Mouse (Mus musculus): ENCODE data around the gene Gm37419. TPM values are rescaled to one million over a fixed set of nuclear protein-coding genes. Genes with fewer than 3 reads are reported as not detected.

Gene Gm37419
- polyA plus RNA-seq, 1 experiment from 2014 or later: not detected

DNA sequence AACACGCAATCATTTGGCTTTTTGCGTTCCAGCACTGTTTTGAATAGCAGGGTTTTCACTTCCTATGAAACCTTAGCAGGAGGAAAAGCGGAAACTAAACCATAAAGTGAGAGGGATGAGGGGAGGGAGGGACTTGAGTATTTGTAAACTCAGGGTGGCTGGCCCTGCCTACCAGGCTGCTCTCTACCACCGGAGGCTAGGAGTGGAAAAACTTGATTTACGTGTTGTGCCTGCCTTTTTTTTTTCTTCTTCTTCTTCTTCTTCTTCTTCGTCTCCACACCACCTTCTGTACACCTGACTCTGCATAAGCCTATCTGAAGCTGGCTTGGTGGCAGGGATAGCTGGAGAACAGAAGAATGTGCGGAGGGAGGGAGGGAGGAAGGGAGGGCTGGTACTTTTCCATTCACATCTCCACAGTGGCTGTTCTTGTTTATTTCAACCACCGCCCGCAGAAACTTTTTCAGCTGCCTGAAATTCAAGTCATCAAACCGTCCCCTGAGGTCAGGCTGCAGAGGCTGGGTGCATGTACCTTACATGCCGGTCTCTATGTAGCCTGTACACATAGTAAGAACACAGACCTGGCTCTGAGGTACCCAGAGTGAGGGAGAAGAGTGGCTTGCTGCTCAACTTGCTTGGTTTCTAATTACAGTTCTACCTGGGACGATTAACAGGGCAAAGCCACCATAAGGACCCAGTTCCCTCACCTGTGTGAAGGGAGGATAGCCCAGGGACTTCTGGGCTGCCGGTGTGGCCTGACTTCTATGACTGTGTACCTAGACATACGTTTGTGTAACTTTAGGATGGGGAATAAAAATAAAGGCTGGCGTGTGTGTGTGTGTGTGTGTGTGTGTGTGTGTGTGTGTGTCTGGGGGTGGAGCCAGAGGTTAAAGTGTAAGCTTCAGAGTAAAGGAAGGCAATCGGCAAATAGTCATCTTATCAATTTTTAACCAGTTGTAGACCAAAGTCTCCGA is 5.4 kb downstream of the Gm37419 start:
- Histone ChIP-seq H3K9ac (replicated peaks; ENCODE audit: low read depth, low read length) (no peak overlapping the region), H3K9me3 (ENCODE audit: control insufficient read depth, low read depth, low read length) (no peaks in the 10 kb centered on the region), H3K27me3 (ENCODE audit: control insufficient read depth, insufficient read depth, low read length) (no peaks in the 10 kb centered on the region), H3K27ac (ENCODE audit: low read length) (peak overlapping the region; percentile 66; the same call in 1 of the 2 replicates), H3K4me3 (ENCODE audit: low read depth, low read length) (no peak overlapping the region), H3K4me1 (ENCODE audit: control insufficient read depth, insufficient read depth, low read length) (peaks cover 22% of the 10 kb centered on the region; the same call in 1 of the 2 replicates), H3K4me2 (replicated peaks; ENCODE audit: low read depth, low read length) (peak overlapping the region; percentile 28), H3K36me3 (ENCODE audit: control insufficient read depth, insufficient read depth, low read length) (no peaks in the 10 kb centered on the region)
- WGBS: 32% methylated on average over 17 of the region's 17 CpGs
- 0 out of 2 replicates have a peak, but pooled peaks have one; percentile 20 for ATAC-seq (ENCODE audit: insufficient number of reproducible peaks, insufficient read depth, low FRiP score, low read depth)

- Histone ChIP-seq H3K36me3 (ENCODE audit: control insufficient read depth, insufficient read depth, low read length) (no peaks in the 10 kb centered on the region), H3K9ac (replicated peaks; ENCODE audit: low read depth, low read length) (no peak overlapping the region), H3K4me2 (replicated peaks; ENCODE audit: low read depth, low read length) (no peak overlapping the region), H3K4me1 (ENCODE audit: control insufficient read depth, insufficient read depth, low read length) (peaks cover 14% of the 10 kb centered on the region; the same call in 1 of the 2 replicates), H3K27ac (ENCODE audit: low read length) (no peak overlapping the region), H3K9me3 (ENCODE audit: control insufficient read depth, low read depth, low read length) (no peaks in the 10 kb centered on the region), H3K27me3 (ENCODE audit: control insufficient read depth, insufficient read depth, low read length) (no peaks in the 10 kb centered on the region), H3K4me3 (ENCODE audit: low read depth, low read length) (no peak overlapping the region)
- 67% methylated on average over 7 of the region's 7 CpGs for WGBS
- ATAC-seq (ENCODE audit: insufficient number of reproducible peaks, insufficient read depth, low FRiP score, low read depth): no peak
These were observed 8.1 kb downstream of the Gm37419 start for GRCm38 (mm10) chr16:23996342-23996741.

DNA sequence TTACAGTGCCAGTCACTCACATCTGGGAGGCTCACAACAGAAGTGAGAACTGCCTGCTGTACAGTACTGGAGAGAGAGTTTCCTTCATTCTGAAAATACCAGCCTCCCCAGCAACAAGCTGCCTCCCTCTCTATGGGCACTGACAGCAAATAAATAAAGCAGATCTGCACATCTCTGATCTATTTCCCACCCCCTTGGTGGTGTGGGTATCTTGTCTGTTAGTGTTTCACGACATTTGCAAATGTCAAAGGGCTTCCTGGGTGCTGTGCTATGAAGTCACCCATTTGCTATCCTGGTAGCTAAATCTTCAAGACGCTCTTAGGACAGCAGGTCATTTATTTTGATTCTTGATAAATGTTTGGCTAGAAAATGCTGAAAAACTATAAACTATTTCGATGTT is 8.9 kb downstream of the Gm37419 start:
- no peak overlapping the region for H3K4me2 ChIP-seq (replicated peaks; ENCODE audit: low read depth, low read length)
- no peak overlapping the region for H3K9ac ChIP-seq (replicated peaks; ENCODE audit: low read depth, low read length)
- no peak for ATAC-seq (ENCODE audit: insufficient number of reproducible peaks, insufficient read depth, low FRiP score, low read depth)
- no peak overlapping the region for H3K4me3 ChIP-seq (ENCODE audit: low read depth, low read length)
- 57% methylated on average over 3 of the region's 3 CpGs for WGBS
- H3K27ac ChIP-seq (ENCODE audit: low read length): no peak overlapping the region
- H3K36me3 ChIP-seq (ENCODE audit: control insufficient read depth, insufficient read depth, low read length): no peaks in the 10 kb centered on the region
- H3K4me1 ChIP-seq (ENCODE audit: control insufficient read depth, insufficient read depth, low read length): peaks cover 8% of the 10 kb centered on the region; the same call in 1 of the 2 replicates
- H3K27me3 ChIP-seq (ENCODE audit: control insufficient read depth, insufficient read depth, low read length): no peaks in the 10 kb centered on the region
- H3K9me3 ChIP-seq (ENCODE audit: control insufficient read depth, low read depth, low read length): no peaks in the 10 kb centered on the region

DNA sequence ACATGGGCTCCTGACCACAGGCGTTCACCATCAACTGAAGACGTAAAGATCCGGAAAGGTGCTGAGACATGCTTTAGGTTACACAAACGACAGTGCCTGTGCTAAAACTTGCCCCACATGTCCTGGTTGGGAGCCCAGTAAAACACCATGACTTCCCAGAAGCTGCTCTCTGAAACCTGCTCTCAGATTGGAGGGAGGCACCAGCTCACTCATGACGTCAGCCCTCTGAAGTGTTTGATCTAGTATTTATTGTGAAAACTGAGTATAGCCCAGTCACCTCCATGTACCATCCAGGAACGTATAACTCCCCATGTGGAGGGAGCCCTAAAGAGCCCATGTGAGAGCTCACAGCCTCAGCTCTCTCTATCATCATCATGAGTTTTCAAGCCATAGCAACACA is 9.6 kb downstream of the Gm37419 start:
- Histone ChIP-seq H3K36me3 (ENCODE audit: control insufficient read depth, insufficient read depth, low read length) (no peaks in the 10 kb centered on the region), H3K9me3 (ENCODE audit: control insufficient read depth, low read depth, low read length) (no peaks in the 10 kb centered on the region), H3K9ac (replicated peaks; ENCODE audit: low read depth, low read length) (no peak overlapping the region), H3K27ac (ENCODE audit: low read length) (no peak overlapping the region), H3K4me2 (replicated peaks; ENCODE audit: low read depth, low read length) (no peak overlapping the region), H3K27me3 (ENCODE audit: control insufficient read depth, insufficient read depth, low read length) (no peaks in the 10 kb centered on the region), H3K4me3 (ENCODE audit: low read depth, low read length) (no peak overlapping the region), H3K4me1 (ENCODE audit: control insufficient read depth, insufficient read depth, low read length) (peaks cover 5% of the 10 kb centered on the region; the same call in 1 of the 2 replicates)
- ATAC-seq (ENCODE audit: insufficient number of reproducible peaks, insufficient read depth, low FRiP score, low read depth): no peak
- WGBS: 76% methylated on average over 6 of the region's 6 CpGs

DNA sequence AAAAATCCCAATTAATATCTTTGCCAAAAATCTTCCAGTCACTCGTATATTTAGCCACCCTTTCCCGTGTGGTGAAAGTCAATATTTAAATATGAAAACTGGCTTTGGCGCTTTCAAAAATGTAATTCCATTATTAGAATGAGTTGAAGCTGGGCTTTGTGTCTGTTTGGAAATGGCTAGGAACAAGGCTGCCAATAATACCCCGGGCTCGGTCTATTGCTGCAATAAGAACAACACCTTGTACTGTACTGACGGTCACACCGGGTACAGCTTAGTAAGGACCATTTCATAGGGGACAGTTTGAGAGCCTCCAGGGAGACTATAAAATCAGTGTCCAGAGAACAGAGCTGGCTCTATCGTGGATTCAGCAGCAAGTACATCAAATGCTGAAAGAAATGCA is 17.6 kb downstream of the Gm37419 start:
- no peaks in the 10 kb centered on the region for H3K27me3 ChIP-seq (ENCODE audit: control insufficient read depth, insufficient read depth, low read length)
- no peak overlapping the region for H3K27ac ChIP-seq (ENCODE audit: low read length)
- H3K4me3 ChIP-seq (ENCODE audit: low read depth, low read length): no peak overlapping the region
- H3K36me3 ChIP-seq (ENCODE audit: control insufficient read depth, insufficient read depth, low read length): no peaks in the 10 kb centered on the region
- no peak overlapping the region for H3K4me2 ChIP-seq (replicated peaks; ENCODE audit: low read depth, low read length)
- WGBS: 69% methylated on average over 8 of the region's 8 CpGs
- no peak overlapping the region for H3K9ac ChIP-seq (replicated peaks; ENCODE audit: low read depth, low read length)
- H3K9me3 ChIP-seq (ENCODE audit: control insufficient read depth, low read depth, low read length): no peaks in the 10 kb centered on the region
- H3K4me1 ChIP-seq (ENCODE audit: control insufficient read depth, insufficient read depth, low read length): no peaks in the 10 kb centered on the region
- no peak for ATAC-seq (ENCODE audit: insufficient number of reproducible peaks, insufficient read depth, low FRiP score, low read depth)

GRCm38 (mm10) chr16:24009891-24010290 is 21.6 kb downstream of the Gm37419 start:
- H3K4me3 ChIP-seq (ENCODE audit: low read depth, low read length): no peak overlapping the region
- ATAC-seq (ENCODE audit: insufficient number of reproducible peaks, insufficient read depth, low FRiP score, low read depth): no peak
- no peaks in the 10 kb centered on the region for H3K36me3 ChIP-seq (ENCODE audit: control insufficient read depth, insufficient read depth, low read length)
- H3K4me1 ChIP-seq (ENCODE audit: control insufficient read depth, insufficient read depth, low read length): no peaks in the 10 kb centered on the region
- no peak overlapping the region for H3K27ac ChIP-seq (ENCODE audit: low read length)
- H3K27me3 ChIP-seq (ENCODE audit: control insufficient read depth, insufficient read depth, low read length): no peaks in the 10 kb centered on the region
- H3K9ac ChIP-seq (replicated peaks; ENCODE audit: low read depth, low read length): no peak overlapping the region
- whole genome bisulfite sequencing: 91% methylated on average over 2 of the region's 2 CpGs
- no peak overlapping the region for H3K4me2 ChIP-seq (replicated peaks; ENCODE audit: low read depth, low read length)
- no peaks in the 10 kb centered on the region for H3K9me3 ChIP-seq (ENCODE audit: control insufficient read depth, low read depth, low read length)

GRCm38 (mm10) chr16:24011306-24011705 is 23.0 kb downstream of the Gm37419 start:
- 73% methylated on average over 3 of the region's 3 CpGs for WGBS
- Histone ChIP-seq H3K4me2 (replicated peaks; ENCODE audit: low read depth, low read length) (no peak overlapping the region), H3K36me3 (ENCODE audit: control insufficient read depth, insufficient read depth, low read length) (no peaks in the 10 kb centered on the region), H3K27ac (ENCODE audit: low read length) (no peak overlapping the region), H3K9ac (replicated peaks; ENCODE audit: low read depth, low read length) (no peak overlapping the region), H3K9me3 (ENCODE audit: control insufficient read depth, low read depth, low read length) (no peaks in the 10 kb centered on the region), H3K27me3 (ENCODE audit: control insufficient read depth, insufficient read depth, low read length) (no peaks in the 10 kb centered on the region), H3K4me3 (ENCODE audit: low read depth, low read length) (no peak overlapping the region), H3K4me1 (ENCODE audit: control insufficient read depth, insufficient read depth, low read length) (no peaks in the 10 kb centered on the region)
- no peak for ATAC-seq (ENCODE audit: insufficient number of reproducible peaks, insufficient read depth, low FRiP score, low read depth)

- Histone ChIP-seq H3K27ac (ENCODE audit: low read length) (no peak overlapping the region), H3K9me3 (ENCODE audit: control insufficient read depth, low read depth, low read length) (no peaks in the 10 kb centered on the region), H3K9ac (replicated peaks; ENCODE audit: low read depth, low read length) (no peak overlapping the region), H3K4me2 (replicated peaks; ENCODE audit: low read depth, low read length) (no peak overlapping the region), H3K4me3 (ENCODE audit: low read depth, low read length) (no peak overlapping the region), H3K27me3 (ENCODE audit: control insufficient read depth, insufficient read depth, low read length) (no peaks in the 10 kb centered on the region), H3K36me3 (ENCODE audit: control insufficient read depth, insufficient read depth, low read length) (no peaks in the 10 kb centered on the region), H3K4me1 (ENCODE audit: control insufficient read depth, insufficient read depth, low read length) (no peaks in the 10 kb centered on the region)
- 41% methylated on average over 3 of the region's 3 CpGs for WGBS
- no peak for ATAC-seq (ENCODE audit: insufficient number of reproducible peaks, insufficient read depth, low FRiP score, low read depth)
These were observed 23.8 kb downstream of the Gm37419 start for GRCm38 (mm10) chr16:24012066-24012465.

Data from stomach, embryonic 14.5 days (tissue).